Mouse (Mus musculus) T-cell, adult 2 months (primary cell): ENCODE measurements at regions not wholly inside any gene's neighbourhood (a gene's known extent, or its start where the extent isn't known, plus 50 kb on each side); places are given as distances from the start of the nearest gene placed in this dataset.

Experiments used
- DNase-seq: peaks from one replicate; pipeline ENCODE4 v3.0.0; 2022; ENCODE audit warnings: low spot score

DNA sequence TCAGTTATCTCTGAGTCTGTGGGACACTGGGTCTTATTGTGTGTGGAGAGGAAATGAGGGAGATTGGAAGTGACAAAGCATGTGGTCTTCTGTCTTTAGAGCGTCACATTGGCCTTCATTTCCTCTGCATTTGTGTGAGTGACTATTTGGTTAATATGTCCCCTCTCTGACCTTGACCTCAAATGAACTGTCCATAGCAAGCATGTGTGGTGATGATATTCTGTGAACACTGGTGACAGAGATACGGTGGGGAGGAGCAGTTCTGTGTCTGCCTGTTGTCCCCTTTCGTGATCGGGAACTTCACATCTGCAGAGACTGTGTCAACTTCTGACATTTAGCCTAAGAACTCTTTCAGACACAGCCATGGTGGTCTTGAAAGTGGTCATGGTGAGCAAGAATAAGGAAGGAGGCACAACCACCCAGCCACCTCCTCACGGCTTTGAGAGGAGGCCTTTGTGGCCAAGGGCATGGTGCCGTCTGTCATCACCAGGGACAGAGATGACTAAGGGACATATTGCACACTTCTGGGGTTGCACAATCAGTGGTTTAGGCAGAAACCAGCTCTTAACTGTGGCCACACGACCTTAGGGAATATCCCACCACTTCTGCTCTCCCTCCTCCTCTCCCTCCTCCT, 79.2 kb upstream of the Sulf2 start:
- no peak for DNase-seq

DNA sequence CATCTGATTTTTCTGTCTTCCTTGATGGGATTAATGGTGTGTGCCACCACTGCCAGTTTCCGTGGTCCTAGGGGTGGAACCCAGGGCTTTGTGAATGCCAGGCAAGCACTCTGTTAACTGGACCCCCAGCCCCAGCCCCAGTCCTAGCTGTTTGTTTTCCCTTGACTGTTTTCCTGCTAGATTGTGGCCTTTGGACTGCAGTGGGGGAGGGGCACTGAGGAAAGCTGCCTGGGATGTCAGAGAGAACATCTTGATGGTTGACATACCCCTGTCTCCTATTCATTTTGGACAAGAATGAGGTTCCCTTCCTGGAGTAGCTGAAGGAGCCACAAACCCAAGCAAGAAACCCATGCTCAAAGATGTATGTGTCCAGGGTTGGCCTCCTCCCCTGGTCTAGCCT, 77.8 kb upstream of the Sulf2 start:
- no peak for DNase-seq

DNA sequence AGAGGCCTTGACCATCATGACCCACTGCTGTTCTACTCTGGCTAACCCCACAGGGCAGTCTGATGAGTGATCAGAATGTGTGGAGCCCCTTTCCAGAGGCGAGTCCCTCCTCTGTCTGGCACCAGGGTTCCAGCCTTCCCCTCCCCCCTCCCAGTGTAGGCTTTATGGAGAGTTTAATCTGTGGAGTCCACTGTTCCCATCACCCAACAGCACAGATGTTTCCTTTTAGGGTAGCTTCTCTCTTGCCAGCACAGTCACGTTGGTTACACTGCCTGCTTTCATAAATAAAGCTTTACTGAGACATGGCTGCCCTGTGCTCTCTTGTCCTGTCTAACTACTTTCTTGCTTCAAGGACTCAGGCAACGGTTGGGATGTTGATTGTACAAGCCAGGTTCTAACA, 76.9 kb upstream of the Sulf2 start:
- no peak for DNase-seq

DNA sequence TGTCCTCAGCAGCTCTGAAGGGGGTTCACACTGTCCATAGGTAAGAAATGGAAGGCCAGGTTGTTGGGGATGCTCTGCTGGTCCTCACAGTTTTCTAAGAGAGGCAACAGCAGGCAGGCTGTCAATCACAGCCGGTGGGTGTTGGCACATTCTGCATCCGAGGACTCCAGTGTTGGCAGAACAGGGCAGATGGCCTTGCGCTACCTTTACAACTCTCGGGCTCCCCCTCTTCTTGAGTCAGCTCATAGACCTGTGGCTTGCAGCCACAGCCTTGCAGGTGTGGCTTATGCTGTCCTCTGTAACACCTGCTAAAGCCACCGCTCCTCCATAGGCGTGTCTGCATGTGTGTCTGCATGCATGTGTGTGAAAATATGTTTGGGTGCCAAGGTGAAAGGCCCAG, 75.2 kb upstream of the Sulf2 start:
- DNase-seq, result no peak

DNA sequence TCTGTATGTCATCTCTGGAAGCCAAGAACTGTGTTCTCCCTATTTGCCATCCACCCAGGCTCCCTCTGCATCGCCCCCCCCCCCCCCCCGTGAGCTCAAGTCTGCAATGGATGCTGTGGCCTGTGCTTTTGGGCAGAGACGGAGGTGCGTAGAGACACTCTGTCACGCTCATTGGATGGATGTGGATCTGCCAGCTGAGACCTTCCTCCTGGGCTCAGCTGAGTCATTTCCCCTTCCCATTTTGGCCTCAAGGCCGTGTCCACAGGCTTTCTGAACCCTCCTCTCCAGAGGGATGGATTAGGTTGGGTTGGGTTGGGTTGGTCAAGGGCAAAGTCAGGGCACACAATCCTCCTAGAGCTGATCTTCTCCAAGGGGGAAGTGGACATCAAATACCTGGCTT, 72.9 kb upstream of the Sulf2 start:
- no peak for DNase-seq

DNA sequence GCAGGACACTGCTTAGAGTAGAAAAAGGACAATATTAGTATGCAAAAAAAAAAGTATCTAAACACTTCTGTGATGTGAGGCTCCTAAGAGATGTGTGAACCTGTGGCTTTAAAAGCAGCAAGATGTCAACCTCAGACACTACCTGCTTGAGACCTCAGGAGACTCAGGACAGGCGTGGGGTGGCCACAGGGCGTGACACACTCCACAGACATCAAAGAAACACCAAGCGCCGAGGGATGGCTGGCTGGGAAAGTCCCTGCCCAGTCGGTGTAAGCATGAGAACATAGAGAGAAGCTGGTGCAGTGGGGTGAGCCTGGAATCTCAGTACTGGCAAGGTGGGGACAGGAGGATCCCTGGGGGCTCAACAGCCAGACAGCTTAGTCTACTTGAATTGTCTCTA, 72.0 kb upstream of the Sulf2 start:
- peak; percentile 17 for DNase-seq

DNA sequence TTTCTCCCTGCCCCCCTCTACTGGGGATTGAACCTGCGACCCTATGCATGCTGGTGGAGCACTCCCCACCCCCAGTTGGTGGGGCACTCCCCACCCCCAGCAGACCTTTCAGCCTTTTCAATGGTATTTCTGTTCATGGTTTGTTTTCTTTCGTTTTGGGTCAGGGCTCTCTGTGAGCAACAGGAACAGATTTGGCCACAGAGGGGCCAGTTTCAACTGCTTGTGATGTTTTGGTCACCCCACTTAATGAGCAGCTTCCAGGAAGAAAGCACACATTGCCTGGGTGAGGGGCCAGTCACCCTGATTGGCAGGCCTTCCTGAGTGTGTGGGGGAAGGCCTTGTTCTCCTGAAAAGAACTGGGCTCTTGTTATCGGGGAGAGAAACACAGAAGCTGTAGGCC, 71.5 kb upstream of the Sulf2 start:
- DNase-seq, result no peak

DNA sequence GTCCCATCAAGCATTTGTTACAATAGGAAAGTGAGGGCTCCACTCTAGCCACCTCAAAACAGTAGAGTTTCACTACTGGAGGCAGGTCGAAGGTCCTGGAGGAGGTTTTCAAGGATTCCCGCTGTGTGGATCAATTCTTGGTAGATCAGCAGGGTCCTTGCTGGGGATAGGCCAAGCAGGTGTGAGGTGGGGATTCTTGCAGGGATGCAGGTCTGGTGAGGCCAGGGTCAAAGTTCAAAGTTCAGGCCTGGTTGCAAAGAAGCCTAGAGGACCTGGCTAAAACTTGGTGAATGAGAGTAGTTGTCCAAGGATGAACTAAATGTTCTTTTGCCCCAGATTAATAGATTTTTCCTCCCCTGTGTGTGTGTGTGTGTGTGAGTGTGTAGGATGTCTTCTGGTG, 70.9 kb upstream of the Sulf2 start:
- no peak for DNase-seq

DNA sequence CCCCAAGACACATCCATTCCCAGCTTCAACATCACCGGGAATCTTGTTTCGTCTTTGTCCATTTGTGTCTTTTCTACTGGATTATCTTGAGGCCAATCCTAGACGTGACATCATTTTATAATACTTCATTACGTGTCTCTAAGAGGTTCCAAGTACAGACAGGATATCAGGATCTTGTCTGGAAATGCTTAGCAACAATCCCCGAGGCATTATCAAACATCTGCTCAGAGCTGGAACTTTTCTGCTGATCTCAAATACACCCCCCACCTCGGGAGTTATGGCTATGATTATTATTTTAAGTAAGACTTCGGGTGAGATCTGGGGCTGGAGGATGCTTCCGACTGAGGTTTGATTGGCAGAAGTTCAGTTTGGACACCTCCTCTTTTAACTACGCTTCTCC, 69.9 kb upstream of the Sulf2 start:
- no peak for DNase-seq

DNA sequence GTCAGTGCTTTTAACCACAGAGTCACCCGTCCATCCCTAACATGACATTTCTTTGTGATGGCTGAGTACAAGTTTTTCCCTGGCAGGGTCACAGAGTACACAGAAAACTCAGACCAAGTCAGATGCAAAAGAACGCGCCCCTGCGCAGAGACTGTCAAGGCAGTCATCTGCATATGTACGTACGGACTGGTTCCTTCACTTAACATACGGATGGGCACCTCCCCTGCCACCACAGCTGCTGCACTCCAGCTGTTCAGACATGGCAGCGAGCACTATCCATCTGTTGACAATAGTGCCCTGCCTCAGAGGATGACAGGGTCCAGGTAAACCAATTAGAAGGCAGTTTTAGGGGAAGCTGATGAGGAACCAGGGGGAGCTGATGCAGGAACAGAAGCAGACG, 63.3 kb upstream of the Sulf2 start:
- no peak for DNase-seq

DNA sequence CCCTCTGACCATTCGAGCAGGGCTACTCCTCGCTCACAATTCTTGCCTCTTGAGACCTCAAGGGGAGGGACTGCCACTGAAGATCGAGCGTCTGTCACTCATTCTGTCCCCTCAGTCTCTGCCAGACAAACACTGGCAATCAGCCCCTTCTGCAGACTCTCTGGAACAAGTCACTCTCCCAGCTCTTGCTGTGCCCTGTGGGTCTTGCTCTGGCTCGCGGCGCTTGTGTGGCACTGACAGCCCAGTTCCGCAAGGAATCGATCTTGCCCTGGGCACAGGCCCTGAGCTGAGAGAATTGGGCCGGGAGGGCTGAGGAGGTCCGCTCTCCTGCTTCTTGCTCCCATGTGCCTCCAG, 61.0 kb upstream of the Sulf2 start:
- no peak for DNase-seq

DNA sequence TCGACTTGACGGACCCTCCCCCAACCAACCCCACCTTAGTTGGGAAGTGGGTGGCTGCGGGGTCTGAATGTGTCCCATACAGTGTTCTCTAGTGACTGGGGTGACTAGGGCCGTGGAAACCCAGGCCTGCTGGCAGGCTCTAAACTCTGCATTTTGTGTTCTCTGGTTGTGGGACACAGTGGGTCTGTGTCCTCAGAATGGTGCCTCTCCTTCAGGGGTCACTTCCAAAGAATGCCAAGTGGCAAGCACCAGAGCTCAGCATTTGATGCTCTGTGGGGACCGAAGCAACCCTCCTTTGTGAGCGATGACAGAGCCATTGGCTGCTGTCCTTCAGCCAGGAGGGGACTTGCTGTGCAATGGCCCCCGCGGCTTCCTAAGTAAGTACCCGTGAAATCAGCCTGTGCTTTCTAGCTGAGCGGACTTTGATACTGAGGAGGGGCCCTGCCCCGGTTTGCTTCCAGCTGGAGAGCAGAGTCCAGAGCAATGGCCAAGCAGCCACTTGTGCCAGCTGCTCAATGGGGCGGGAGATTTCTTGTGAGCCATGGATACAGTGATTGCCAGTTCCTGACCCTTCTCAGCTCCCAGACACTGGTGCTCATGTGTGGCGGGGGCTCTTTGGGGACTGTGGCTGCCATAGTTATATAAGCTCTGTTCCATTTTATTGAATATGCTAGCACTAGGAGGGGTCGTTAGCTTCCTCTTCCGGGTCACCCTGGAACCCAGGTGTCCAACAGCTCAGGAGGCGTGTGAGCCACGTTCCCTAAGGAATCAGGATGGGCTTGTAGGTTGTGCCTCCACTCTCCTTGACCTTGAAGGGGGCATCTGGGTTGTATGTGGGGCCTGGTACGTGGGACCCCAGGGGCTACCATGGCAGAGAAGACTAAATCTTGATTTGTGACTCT, 60.4 kb upstream of the Sulf2 start:
- DNase-seq, result no peak

DNA sequence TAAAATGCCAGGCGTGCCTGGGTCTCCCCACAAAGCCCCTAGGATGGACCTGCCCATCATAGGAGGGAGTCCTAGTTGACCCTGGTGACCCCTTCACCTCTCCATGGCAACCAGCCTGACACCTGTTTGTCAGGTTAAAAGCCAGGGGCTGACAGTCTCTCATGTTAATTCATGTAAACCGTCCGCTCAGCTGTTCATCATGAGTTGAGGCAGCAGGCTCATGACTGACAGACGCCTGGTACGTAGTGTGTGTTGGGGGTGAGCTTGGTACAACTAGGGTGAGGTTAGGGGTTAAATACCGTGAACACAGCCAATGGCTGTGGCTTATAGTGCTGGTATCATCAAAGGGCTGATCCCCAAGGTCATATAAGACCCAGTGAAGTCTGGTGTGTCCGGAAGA, 59.7 kb upstream of the Sulf2 start:
- no peak for DNase-seq

DNA sequence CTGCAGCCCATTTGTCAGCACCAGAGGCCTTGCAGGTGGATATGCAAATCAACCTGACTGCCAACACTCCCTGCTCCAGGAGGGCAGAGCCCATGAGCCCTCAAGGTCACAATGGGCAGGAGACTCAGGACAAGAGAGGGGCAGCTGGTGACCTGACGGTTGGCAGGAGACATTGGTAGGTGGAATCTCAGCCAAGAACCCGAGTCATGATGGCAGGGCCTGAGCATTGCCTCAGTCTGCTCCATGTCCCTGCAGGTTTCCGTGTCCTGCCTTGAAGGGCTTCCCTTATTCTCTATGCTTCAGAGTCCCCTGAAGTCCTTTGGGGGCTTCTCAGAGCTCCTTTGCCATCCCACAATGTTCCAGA, 51.7 kb upstream of the Sulf2 start:
- no peak for DNase-seq

DNA sequence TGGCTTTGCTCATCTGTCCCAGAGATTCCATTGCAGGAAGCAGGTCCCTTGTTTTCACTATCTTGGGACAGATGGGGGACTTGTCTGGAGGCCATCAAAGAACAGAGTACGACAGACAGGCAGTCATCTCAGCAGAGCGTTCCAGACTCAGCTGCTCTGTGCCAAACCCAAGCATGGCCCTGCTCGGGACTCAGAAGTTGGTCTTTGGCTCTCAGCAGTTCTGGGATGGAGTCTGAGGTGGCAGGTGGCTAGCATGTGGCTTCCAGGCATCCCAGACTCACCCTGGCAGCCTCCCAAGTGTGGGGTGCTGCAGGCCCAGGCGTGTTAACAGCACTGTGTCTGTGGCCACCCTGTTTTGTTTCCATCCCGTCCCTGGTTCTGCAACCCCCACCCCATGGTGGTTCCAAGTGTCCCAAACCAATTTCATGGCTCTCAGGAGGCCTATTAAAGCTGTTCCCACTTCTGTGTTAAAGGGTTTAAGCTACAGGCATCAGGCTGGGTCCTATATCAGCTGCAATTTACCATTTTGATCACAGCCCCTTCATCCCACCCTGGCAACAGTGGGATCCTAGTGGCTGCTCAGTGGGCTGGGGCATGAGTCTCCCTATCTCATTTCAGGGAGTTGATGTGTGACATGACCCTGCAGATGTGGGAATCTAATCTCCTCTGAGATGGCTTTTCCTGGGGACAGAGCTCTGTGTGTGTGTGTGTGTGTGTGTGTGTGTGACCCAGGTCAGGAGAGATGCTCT, 51.1 kb upstream of the Sulf2 start:
- DNase-seq, result no peak
